ENCODE assay signal across 16 mouse cellular contexts in the genomic region with DNA sequence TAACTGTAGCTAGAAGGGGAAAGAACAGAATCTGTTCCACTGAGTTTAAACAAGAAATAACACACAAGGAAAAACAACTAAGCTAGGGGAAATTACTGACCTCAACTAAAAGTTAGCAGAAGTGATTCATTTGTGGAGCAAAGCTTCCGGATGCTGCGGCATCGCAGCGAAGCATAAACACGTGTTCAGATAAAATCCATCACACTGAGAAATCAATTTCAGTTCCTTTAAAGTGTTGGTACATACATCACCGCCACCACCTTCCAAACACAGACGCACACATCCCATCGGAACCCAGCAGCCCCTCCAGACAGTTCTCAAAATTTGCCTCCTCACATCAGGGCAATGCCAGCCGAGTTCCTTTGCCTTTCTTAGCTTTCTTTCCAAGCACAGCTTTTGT.
"Had no signal": no experiment of that assay in that cellular context is flagged by ENCODE, and none has a peak within 500 bp of the region (broad histone marks: within the 10 kb centered on the region; RNA-seq: fewer than 3 reads in every experiment).

No protein-coding gene starts in this region.

- H3K27me3 ChIP-seq: stomach, embryonic 15.5 days had no signal

- H3K9me3 ChIP-seq: lung, embryonic 15.5 days; midbrain, embryonic 13.5 days; midbrain, embryonic 15.5 days; neural tube, embryonic 12.5 days; stomach, embryonic 15.5 days had no signal

- H3K27ac ChIP-seq: lung, embryonic 15.5 days; macrophage; midbrain, embryonic 13.5 days; midbrain, embryonic 15.5 days; neural tube, embryonic 12.5 days; stomach, embryonic 15.5 days; stomach, postnatal 0 days had no signal

- H3K36me3 ChIP-seq: lung, embryonic 15.5 days; midbrain, embryonic 13.5 days; midbrain, embryonic 15.5 days; neural tube, embryonic 12.5 days; stomach, embryonic 15.5 days had no signal

- DNase-seq: lung, adult 2 months; lung, postnatal 14 days; lung, postnatal 36 days; right cerebral cortex, postnatal 14 days; thymus, adult 18-20 months; thymus, postnatal 14 days; thymus, postnatal 36 days had no signal

- H3K4me3 ChIP-seq: lung, embryonic 15.5 days; megakaryocyte, embryonic 14.5 days; midbrain, embryonic 13.5 days; midbrain, embryonic 15.5 days; neural tube, embryonic 12.5 days; stomach, embryonic 15.5 days had no signal

- H3K9ac ChIP-seq: lung, embryonic 15.5 days; midbrain, embryonic 13.5 days; midbrain, embryonic 15.5 days; neural tube, embryonic 12.5 days; stomach, embryonic 15.5 days had no signal

- H3K4me2 ChIP-seq: lung, embryonic 15.5 days; midbrain, embryonic 11.5 days; midbrain, embryonic 13.5 days; midbrain, embryonic 15.5 days; neural tube, embryonic 12.5 days; stomach, embryonic 15.5 days had no signal
